Mouse (Mus musculus): ENCODE measurements around the gene Tigd3.
A peak's percentile ranks its signal among the peaks of the same experiment; 100 is the strongest.

Tigd3 gene

GRCm38 (mm10) chr19:5847306-5847796, 46.6 kb downstream of the Tigd3 start:
- peak; percentile 52 for DNase-seq (ENCODE audit: low read depth, low spot score)

DNA sequence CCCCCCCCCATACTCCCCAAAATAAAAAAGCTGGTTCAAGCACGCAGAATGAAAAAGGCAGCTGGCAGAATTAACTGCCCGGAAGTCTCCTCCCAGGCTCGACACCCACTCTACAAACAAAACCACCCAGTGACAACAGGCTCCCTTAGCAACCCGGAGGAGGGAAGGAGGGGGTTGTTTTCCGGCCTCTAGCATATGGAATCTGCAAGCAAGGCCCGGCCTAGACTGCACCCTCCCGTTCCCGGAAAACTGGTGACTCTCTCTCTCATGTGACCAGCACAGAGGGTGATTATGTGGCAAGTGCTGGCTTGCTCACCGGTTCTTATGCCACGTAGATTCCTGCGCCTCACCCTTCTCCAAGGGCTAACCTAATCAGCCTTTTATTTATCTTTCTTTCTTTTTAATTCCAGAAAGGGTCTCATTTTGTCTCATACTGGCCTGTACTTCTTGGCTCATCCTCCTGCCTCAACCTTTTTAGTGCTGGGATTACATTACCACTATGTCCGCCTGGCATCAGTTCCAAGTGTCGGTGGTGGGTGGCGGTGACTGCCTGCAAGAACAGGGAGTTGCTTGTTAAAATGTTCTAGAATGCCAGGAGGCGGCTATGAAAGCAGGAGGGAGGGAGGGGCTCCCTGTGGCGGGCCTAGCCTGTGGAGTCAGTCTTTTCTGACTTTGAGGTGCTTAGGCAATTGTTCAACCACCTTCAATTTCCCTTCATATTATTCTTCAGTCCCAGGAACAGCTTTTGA, 47.2 kb downstream of the Tigd3 start:
- peak; percentile 100 for DNase-seq (ENCODE audit: low read depth, low spot score)

- DNase-seq (ENCODE audit: low read depth, low spot score) = no peak
Measured at GRCm38 (mm10) chr19:5846154-5846553, 47.8 kb downstream of the Tigd3 start.

- DNase-seq (ENCODE audit: low read depth, low spot score) = peak; percentile 98
Measured at GRCm38 (mm10) chr19:5845319-5846135, 48.4 kb downstream of the Tigd3 start.

DNA sequence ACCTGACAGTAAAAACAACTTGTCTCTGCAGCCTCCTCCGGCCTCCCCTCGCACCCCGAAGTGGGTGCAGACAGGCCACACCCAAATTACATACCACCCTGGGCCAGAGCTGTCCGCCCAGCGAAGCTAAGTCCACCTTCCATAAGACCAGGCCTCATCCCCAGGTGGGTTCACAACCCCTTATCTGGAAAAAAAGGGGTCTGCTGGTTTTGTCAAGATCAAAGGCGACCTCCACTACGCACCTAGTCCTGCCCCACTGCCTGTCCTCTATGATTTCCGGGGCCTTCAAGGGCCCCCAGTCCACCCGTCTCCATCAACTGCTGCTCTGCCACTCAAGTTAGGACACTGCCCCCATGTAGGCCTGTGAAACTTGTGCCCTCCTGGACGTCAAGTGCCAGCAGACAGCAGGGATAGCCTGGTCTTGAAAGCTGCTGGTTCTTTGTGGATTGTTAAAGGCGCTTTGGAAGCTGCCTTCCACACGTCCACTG, 49.1 kb downstream of the Tigd3 start:
- no peak for DNase-seq (ENCODE audit: low read depth, low spot score)

DNA sequence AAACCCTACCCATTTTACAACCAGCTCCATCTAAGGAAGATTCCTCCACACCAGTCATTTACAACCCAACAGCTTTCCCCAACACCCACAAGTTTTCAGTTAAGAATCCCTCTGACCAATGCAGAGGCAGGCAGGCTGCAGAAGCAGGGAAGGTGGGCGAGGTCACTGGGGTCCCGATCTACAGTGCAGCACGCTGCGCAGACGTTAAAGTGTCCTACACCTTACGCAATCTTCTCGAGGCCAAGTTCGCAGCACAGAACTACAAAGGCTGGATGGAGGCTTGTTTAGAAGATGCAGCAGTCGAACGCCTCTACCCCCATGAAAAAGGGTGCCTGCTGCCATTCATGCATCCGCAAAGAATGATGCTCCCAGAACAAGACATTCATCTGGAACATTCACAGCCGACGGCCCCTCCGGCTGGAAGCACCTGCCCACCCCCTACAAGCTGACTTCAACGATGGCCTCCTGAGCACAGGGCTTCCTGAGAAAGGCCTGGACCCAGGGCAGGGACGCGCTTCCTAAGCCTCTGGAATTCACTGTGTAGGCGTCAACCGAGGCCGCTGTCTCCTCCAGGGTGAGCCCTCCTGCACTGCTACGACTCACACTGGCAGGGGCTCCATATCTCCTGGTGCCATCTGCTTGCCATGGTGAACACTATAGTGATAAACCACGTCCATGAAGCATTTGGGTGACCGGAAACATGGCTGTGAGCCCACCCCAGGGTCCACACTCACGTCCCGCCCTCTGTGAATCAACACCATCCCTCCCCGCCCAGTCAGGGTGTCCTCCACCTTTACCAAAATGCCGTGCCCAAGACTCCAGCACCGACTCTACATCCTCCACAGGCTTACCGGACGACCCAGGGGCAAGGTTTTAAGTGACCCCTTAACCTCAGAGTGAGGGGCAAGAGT, 49.9 kb downstream of the Tigd3 start:
- DNase-seq (ENCODE audit: low read depth, low spot score) = no peak

DNA sequence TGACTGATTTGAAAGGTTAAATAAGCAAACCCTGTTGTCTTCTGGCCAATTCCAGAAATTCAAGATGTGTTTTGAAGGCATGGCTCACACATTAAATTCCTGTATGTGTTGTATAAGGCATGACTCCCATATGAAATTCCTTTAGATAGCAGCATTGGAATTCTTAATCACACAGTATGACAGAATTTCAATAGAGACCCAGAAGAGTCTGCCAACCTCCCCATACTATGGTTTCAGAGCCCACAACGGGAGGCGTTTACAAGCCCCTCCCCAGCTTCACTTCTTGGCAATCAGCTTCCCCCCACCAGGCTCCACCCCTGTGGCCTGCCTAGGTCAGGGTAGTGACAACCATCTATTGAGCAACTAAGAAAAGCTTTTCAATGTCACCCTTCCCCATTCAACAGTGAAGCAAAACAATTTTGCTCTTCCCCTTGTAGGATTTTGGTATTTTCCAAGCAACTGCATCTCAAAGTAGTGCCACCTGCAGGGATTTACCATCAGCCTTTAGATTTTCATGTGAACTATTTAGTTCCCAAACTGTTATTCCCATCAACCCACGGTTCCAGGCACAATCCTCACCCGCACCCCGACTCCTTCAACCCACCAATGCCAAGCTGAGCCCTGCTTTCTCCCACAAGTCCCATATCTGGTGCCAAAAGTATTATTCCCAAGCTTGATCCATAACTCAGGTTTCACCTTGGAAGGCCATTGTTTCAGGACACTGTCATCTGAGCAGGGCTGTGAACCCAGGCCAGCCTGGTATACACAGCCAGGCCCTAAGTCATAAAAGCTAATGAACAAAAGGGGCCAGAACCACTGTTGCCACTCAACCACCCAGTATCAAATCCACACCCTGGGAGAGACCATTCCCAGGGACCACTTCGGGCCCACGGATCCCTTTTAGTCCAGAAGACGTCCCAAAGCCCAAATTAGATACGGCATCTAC, 50.9 kb downstream of the Tigd3 start:
- no peak for DNase-seq (ENCODE audit: low read depth, low spot score)

- peak; percentile 60 for DNase-seq (ENCODE audit: low read depth, low spot score)
Measured at GRCm38 (mm10) chr19:5841999-5842784, 51.8 kb downstream of the Tigd3 start.

GRCm38 (mm10) chr19:5841389-5841946, 52.5 kb downstream of the Tigd3 start:
- peak; percentile 43 for DNase-seq (ENCODE audit: low read depth, low spot score)
